Mouse (Mus musculus): Measurements from ENCODE around the gene Pogz. TPM values are rescaled to one million over a fixed set of nuclear protein-coding genes. Genes with fewer than 3 reads are reported as not detected.

Gene Pogz
- polyA plus RNA-seq, 1 experiment from 2014 or later = 14.6 TPM

DNA sequence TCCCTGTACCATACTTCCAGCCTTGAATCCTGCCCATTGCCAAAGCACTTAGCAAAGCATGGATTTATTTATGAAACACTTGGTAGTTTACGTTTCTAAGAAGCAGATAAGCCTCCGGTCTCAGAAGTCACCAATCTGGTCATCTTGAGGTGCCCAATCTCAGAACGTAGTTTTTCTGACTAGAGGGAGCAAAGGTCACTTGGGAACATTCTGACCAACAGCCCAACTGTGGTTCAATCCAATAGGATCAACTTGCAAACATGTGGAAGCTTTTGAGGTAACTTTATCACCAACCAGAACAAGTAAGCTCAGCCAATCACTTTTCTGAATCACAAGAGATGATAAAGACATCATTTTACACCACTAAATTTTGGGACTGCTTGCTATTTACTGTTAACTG, 2.0 kb upstream of the Pogz start:
- Histone ChIP-seq H3K9ac (no peak overlapping the region), H3K4me2 (no peak overlapping the region), H3K27ac (no peak overlapping the region), H3K4me1 (no peaks in the 10 kb centered on the region), H3K27me3 (replicated peaks) (no peaks in the 10 kb centered on the region), H3K4me3 (replicated peaks) (no peak overlapping the region), H3K36me3 (no peaks in the 10 kb centered on the region), H3K9me3 (no peaks in the 10 kb centered on the region)
- WGBS = 42% methylated on average over 3 of the region's 3 CpGs
- ATAC-seq (ENCODE audit: insufficient read depth, low FRiP score, low read depth) = no peak

DNA sequence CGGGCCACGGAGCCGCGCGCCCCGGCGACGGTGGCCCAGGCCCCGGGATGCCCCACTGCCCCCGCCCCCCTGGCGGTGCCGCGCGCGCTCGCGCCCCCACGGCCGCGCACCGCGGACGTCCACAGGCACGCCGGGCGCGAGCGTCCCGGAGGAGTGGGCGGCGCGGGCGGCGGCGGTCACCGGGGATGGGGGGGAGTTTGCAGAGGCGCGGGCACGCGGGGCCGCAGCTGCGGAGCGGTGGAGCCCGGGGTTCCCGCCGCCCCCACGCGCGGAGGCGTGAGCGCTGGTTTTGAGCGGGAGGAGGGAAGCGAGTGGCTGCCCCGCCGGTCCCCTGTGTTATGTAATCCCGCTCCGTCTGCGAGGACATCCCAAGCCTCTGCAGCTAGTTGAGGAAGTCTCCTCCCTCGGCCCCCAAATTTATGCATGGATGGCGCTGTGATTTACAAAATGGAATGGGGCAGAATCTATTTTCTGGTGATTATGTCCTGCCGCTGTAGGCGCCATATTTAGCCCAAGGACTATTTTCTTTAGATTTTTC, 661 bp downstream of the Pogz start:
- Histone ChIP-seq H3K4me2 (peak overlapping the region; percentile 68), H3K9ac (peak overlapping the region; percentile 70; the same call in 1 of the 2 replicates), H3K4me3 (replicated peaks) (peak overlapping the region; percentile 68), H3K36me3 (no peaks in the 10 kb centered on the region), H3K4me1 (no peaks in the 10 kb centered on the region), H3K27ac (peak overlapping the region; percentile 98), H3K9me3 (no peaks in the 10 kb centered on the region), H3K27me3 (replicated peaks) (no peaks in the 10 kb centered on the region)
- peak; percentile 78 for ATAC-seq (ENCODE audit: insufficient read depth, low FRiP score, low read depth)
- WGBS = under 1% methylated on average over 58 of the region's 62 CpGs

DNA sequence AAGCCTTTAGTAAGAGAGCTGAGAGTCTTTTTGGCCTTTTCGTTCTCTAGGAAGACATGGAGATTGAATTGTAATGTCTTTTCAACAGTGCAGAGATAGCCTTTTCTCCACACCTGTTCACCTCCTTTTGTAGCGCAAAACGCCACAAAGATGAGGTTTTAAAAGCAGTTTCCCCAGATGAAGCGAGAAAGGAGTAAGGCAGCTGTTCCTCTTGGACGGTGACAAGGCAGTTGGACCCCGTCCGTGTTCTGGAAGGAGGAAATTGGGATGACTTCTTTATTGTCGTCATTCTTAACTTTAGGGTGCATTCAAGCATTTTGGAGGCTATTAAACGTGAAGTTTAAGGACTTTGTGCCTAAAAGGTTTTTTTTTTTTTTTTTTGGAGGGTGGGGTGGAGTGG, 1.3 kb downstream of the Pogz start:
- no peaks in the 10 kb centered on the region for H3K27me3 ChIP-seq (replicated peaks)
- no peak for ATAC-seq (ENCODE audit: insufficient read depth, low FRiP score, low read depth)
- H3K4me1 ChIP-seq = no peaks in the 10 kb centered on the region
- H3K27ac ChIP-seq = peak overlapping the region; percentile 98
- no peaks in the 10 kb centered on the region for H3K36me3 ChIP-seq
- H3K9me3 ChIP-seq = no peaks in the 10 kb centered on the region
- H3K9ac ChIP-seq = peak overlapping the region; percentile 70
- WGBS = 9% methylated on average over 9 of the region's 9 CpGs
- peak overlapping the region; percentile 68 for H3K4me3 ChIP-seq (replicated peaks)
- peak overlapping the region; percentile 68 for H3K4me2 ChIP-seq

DNA sequence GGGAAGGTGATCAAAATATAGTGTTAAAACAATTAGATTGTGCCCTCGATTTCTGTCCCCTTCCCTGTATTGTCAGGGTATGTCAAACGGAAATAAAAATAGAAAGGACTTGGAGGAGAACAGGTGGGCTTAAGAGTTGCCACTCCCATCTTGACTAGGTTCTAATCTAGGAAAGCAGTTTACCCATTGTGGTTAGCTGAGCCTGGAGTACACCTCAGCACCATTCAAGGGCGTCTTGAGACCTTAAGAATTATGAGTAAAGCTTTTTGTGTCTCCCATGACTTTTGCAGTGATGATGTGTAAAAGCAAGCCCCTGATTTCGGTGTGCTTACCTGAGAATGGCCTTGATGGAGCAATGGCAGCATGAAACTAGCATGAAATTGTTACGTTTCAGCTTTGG, 1.7 kb downstream of the Pogz start:
- WGBS = 64% methylated on average over 5 of the region's 5 CpGs

DNA sequence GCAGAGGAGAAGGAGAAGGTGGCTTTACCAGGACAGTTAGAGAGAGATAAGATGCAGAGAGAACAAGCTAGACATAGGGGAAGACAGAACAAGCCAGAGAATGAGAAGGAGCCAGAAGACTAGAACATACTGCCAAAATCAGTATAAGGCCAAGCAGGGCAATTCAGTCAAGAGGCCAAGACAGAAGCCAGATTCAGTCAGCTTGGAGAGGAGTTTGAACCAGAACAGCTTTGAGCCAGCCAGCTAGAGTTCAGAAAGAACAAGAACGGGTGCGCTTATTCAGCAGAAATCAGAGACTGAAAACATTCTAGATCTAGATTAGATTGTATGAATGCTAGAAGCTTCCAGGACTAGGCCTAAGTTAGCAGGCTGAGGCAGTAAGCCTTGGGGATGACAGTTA, 10.0 kb downstream of the Pogz start:
- Histone ChIP-seq H3K27ac (no peak overlapping the region), H3K4me2 (no peak overlapping the region), H3K4me1 (peaks cover 4% of the 10 kb centered on the region; the same call in 1 of the 2 replicates), H3K36me3 (no peaks in the 10 kb centered on the region), H3K9ac (no peak overlapping the region), H3K9me3 (no peaks in the 10 kb centered on the region), H3K27me3 (replicated peaks) (no peaks in the 10 kb centered on the region), H3K4me3 (replicated peaks) (no peak overlapping the region)
- WGBS = 91% methylated on average over 2 of the region's 2 CpGs
- ATAC-seq (ENCODE audit: insufficient read depth, low FRiP score, low read depth) = no peak

More for the DNA sequence above, 1.7 kb downstream of the Pogz start:
- no peaks in the 10 kb centered on the region for H3K4me1 ChIP-seq
- H3K4me3 ChIP-seq (replicated peaks) = peak overlapping the region; percentile 68
- H3K36me3 ChIP-seq = no peaks in the 10 kb centered on the region
- H3K27ac ChIP-seq = no peak overlapping the region
- peak overlapping the region; percentile 68 for H3K4me2 ChIP-seq
- H3K27me3 ChIP-seq (replicated peaks) = no peaks in the 10 kb centered on the region
- ATAC-seq (ENCODE audit: insufficient read depth, low FRiP score, low read depth) = no peak
- no peak overlapping the region for H3K9ac ChIP-seq
- no peaks in the 10 kb centered on the region for H3K9me3 ChIP-seq

DNA sequence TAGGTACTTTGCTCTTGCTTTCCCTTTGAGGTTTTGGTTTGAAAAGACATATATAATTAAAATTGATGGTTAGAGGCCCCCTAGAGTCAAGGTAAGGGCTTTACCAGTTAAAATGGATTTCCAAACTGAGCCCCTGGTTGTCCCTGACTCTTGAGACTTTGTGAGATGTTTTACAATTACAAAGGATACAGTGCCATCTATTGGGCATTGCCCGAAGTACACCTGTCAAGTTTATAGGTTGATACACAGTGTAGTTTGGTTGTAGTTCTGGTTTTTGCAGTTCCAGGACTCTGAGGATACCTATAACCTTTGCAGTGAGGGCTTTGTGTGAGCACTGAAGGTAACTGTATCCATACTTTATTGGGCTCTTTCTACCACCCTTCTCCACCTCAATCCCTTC, 12.0 kb downstream of the Pogz start:
- 10% methylated on average over 1 of the region's 1 CpGs for WGBS
- peaks cover 4% of the 10 kb centered on the region; the same call in 1 of the 2 replicates for H3K4me1 ChIP-seq
- H3K4me3 ChIP-seq (replicated peaks) = no peak overlapping the region
- H3K9ac ChIP-seq = no peak overlapping the region
- no peak for ATAC-seq (ENCODE audit: insufficient read depth, low FRiP score, low read depth)
- peaks cover 4% of the 10 kb centered on the region; the same call in 1 of the 2 replicates for H3K36me3 ChIP-seq
- H3K9me3 ChIP-seq = no peaks in the 10 kb centered on the region
- H3K4me2 ChIP-seq = no peak overlapping the region
- no peaks in the 10 kb centered on the region for H3K27me3 ChIP-seq (replicated peaks)
- H3K27ac ChIP-seq = no peak overlapping the region

DNA sequence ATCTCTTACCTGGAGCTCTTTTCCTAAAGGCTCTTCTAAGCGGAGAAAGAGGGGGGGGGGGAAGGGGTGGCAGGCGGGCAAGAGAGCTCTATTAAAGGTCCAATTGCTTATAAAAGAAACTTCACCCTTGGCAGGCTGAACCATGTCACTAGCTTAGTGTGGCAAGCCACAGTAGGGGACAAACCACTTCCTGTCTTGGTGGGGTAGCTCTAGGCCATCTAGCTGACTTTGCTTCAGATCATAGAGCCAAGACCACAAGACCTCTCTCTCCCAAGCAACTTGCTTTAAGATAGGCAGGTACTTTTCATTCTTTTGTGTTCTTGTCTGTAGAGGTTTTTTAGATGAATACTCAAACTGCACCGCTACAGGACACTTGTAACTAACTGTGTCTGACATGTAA, 14.4 kb downstream of the Pogz start:
- Histone ChIP-seq H3K9ac (no peak overlapping the region), H3K4me3 (replicated peaks) (no peak overlapping the region), H3K4me1 (no peaks in the 10 kb centered on the region), H3K27me3 (replicated peaks) (no peaks in the 10 kb centered on the region), H3K36me3 (peaks cover 16% of the 10 kb centered on the region), H3K27ac (no peak overlapping the region), H3K9me3 (no peaks in the 10 kb centered on the region), H3K4me2 (no peak overlapping the region)
- 63% methylated on average over 3 of the region's 3 CpGs for WGBS
- no peak for ATAC-seq (ENCODE audit: insufficient read depth, low FRiP score, low read depth)

DNA sequence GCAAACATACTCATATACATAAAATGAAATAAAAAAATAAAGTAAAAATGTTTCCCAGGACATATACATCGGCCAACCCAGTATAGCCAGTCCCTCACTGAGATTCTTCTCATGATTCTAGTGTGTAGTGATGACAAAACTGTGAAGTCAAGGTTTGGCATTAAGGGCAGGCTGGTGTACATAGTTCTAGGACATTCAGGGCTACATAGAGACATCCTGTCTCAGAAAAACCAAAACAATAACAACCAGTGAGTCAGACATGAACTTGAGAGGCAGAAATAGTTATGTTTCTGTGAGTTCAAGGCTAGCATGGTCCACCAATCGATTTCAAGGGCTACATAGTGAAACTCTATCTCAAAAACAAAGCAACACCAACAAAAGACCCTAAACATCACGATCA, 14.8 kb downstream of the Pogz start:
- WGBS = 85% methylated on average over 3 of the region's 3 CpGs

DNA sequence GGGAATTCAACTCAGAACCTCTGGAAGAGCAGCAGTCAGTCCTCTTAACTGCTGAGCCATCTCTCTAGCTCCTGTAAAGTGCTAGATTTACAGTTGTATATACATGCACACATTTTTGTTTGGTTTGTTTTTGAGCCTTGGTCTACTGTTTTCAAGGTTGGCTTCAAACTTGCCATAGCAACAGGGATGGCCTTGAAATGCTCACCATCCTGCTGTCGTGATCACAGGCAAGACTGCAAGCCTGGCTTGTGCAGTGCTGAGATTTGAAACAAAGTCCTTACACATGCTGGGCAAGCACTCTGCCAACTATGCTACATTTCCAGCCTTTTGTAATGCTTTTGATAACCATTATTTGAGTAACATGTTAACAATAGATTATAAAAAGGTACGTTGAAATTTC, 22.1 kb downstream of the Pogz start:
- Histone ChIP-seq H3K4me3 (replicated peaks) (no peak overlapping the region), H3K9ac (no peak overlapping the region), H3K27ac (no peak overlapping the region), H3K36me3 (peaks cover 25% of the 10 kb centered on the region), H3K27me3 (replicated peaks) (no peaks in the 10 kb centered on the region), H3K4me2 (no peak overlapping the region), H3K9me3 (no peaks in the 10 kb centered on the region), H3K4me1 (no peaks in the 10 kb centered on the region)
- 67% methylated on average over 2 of the region's 2 CpGs for WGBS
- no peak for ATAC-seq (ENCODE audit: insufficient read depth, low FRiP score, low read depth)

More for the DNA sequence above, 14.8 kb downstream of the Pogz start:
- H3K36me3 ChIP-seq = peaks cover 16% of the 10 kb centered on the region
- ATAC-seq (ENCODE audit: insufficient read depth, low FRiP score, low read depth) = no peak
- no peak overlapping the region for H3K4me3 ChIP-seq (replicated peaks)
- no peaks in the 10 kb centered on the region for H3K4me1 ChIP-seq
- H3K9me3 ChIP-seq = no peaks in the 10 kb centered on the region
- no peak overlapping the region for H3K9ac ChIP-seq
- no peaks in the 10 kb centered on the region for H3K27me3 ChIP-seq (replicated peaks)
- H3K4me2 ChIP-seq = no peak overlapping the region
- H3K27ac ChIP-seq = no peak overlapping the region

DNA sequence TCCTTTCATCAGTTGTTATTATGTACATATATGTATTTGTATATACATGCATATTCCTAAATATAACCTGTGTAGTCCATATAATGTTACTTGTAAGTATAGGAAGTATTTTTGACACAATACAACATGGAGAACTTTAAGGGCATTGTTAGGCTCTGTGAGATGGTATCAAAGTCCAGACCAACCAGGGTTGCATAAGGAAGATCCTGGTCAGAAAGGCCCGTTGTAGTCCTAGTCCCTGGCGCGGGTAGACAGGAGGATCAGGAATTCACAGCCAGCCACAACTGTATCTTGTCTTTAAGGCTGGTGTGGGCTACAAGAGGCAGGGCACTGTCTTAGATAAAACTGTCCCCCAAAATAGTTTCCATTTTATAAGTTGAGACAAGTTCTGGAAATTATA, 31.6 kb downstream of the Pogz start:
- no peaks in the 10 kb centered on the region for H3K9me3 ChIP-seq
- ATAC-seq (ENCODE audit: insufficient read depth, low FRiP score, low read depth) = no peak
- H3K4me3 ChIP-seq (replicated peaks) = no peak overlapping the region
- 91% methylated on average over 3 of the region's 3 CpGs for WGBS
- H3K9ac ChIP-seq = no peak overlapping the region
- H3K27me3 ChIP-seq (replicated peaks) = no peaks in the 10 kb centered on the region
- no peak overlapping the region for H3K27ac ChIP-seq
- H3K4me1 ChIP-seq = no peaks in the 10 kb centered on the region
- peaks cover 28% of the 10 kb centered on the region for H3K36me3 ChIP-seq
- no peak overlapping the region for H3K4me2 ChIP-seq

DNA sequence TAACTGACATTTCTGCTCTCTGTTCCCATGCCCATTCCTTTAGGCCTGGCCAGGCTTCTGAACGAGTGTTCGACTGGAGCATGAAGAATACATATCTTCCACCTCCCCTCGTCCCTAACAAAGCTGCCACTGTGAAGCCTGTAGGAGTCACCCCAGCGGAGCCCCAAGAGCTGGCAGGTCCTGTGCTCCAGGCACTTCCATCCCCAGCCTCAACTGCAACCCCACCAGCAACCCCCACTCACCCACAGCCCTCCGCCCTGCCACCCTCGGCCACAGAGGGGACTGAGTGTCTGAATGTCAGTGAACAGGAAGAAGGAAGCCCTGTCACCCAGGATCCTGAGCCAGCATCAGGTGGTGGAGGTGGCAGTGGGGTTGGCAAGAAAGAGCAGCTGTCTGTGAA, 41.3 kb downstream of the Pogz start:
- Histone ChIP-seq H3K9me3 (no peaks in the 10 kb centered on the region), H3K4me2 (no peak overlapping the region), H3K27ac (no peak overlapping the region), H3K9ac (no peak overlapping the region), H3K27me3 (replicated peaks) (no peaks in the 10 kb centered on the region), H3K36me3 (peaks cover 68% of the 10 kb centered on the region), H3K4me1 (no peaks in the 10 kb centered on the region), H3K4me3 (replicated peaks) (no peak overlapping the region)
- WGBS = 87% methylated on average over 6 of the region's 6 CpGs
- ATAC-seq (ENCODE audit: insufficient read depth, low FRiP score, low read depth) = no peak

DNA sequence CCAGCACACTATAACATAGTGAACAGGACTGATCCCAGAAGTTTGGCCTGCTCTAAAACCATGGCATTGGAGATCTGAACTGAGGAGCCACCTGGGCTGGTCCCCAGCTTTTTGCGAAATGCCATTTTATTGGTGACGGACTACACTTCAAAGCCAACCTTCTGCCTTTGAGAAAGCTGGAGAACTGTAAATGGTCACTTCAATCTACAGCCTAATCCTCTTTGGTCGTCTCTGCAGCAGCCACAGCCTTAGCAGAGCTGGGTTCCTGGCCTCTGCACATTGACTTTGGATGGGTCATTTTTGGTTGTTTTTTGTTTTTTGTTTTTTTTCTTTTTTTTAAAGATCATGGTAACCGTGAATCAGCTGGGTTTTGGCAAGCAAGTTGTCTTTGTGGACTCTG, 44.5 kb downstream of the Pogz start:
- peaks cover 14% of the 10 kb centered on the region for H3K4me1 ChIP-seq
- no peak for ATAC-seq (ENCODE audit: insufficient read depth, low FRiP score, low read depth)
- H3K9ac ChIP-seq = no peak overlapping the region
- no peak overlapping the region for H3K4me3 ChIP-seq (replicated peaks)
- H3K4me2 ChIP-seq = no peak overlapping the region
- peaks cover 58% of the 10 kb centered on the region for H3K36me3 ChIP-seq
- H3K27ac ChIP-seq = no peak overlapping the region
- no peaks in the 10 kb centered on the region for H3K27me3 ChIP-seq (replicated peaks)
- 70% methylated on average over 4 of the region's 4 CpGs for WGBS
- no peaks in the 10 kb centered on the region for H3K9me3 ChIP-seq

DNA sequence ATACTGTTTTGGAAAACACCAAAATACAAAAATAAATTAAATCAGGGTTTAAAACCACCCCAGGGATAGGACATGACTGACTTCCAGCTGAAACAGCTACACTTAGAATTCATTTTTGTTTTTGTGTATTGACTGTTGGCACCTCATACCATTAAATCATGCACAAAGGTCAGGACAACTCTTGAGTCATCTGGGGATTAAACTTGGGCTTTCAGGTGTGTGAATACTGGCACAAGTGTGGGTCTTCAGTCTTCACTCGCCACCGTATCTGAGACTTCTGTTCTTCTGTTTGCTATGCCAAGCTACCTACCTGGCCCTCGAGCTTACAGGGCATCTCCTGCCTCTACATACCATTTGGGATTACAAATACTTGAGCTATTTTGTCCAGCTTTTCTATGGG, 45.2 kb downstream of the Pogz start:
- Histone ChIP-seq H3K9ac (no peak overlapping the region), H3K4me1 (peaks cover 14% of the 10 kb centered on the region), H3K9me3 (no peaks in the 10 kb centered on the region), H3K36me3 (peaks cover 51% of the 10 kb centered on the region), H3K27ac (no peak overlapping the region), H3K4me3 (replicated peaks) (no peak overlapping the region), H3K27me3 (replicated peaks) (no peaks in the 10 kb centered on the region), H3K4me2 (no peak overlapping the region)
- 82% methylated on average over 3 of the region's 3 CpGs for WGBS
- ATAC-seq (ENCODE audit: insufficient read depth, low FRiP score, low read depth) = no peak
